Mouse (Mus musculus) ES-E14 (cell line): ENCODE data around the gene Fam198b. TPM values are rescaled to one million over a fixed set of nuclear protein-coding genes. Genes with fewer than 3 reads are reported as not detected.

Experiments used
- DNase-seq: peaks from one replicate; pipeline ENCODE4 v3.0.0-alpha.2; 2013; ENCODE audit warnings: low read depth, low spot score
- H3K27ac ChIP-seq: 2 replicates; pipeline ENCODE4 v1.5.1; 2012; ENCODE audit warnings: low read depth, mild to moderate bottlenecking, low read length, moderate library complexity, mixed read lengths; ENCODE audit not compliant: poor library complexity, insufficient read depth, severe bottlenecking
- H3K36me3 ChIP-seq: 2 replicates; pipeline ENCODE4 v1.6.1; 2012; ENCODE audit warnings: mild to moderate bottlenecking, low read length, moderate library complexity, mixed read lengths; ENCODE audit not compliant: control insufficient read depth, poor library complexity, insufficient read depth, severe bottlenecking
- H3K4me1 ChIP-seq, 2 experiments: fragments of 150-350 bp in 1 of 2; sonication (generic) in 1 of 2; 2 replicates each; pipeline ENCODE4 v1.6.1; 2012; ENCODE audit warnings: low read length in 2 of 2, mild to moderate bottlenecking in 1 of 2, mixed read lengths in 1 of 2; ENCODE audit not compliant: control insufficient read depth in 2 of 2, insufficient read depth in 2 of 2, poor library complexity in 1 of 2
- H3K4me3 ChIP-seq, 2 experiments: fragments of 150-350 bp in 1 of 2; sonication (generic) in 1 of 2; 2 replicates each; pipeline ENCODE4 v1.5.1; 2012; ENCODE audit warnings: low read length in 2 of 2, low read depth in 1 of 2, mild to moderate bottlenecking in 1 of 2, mixed read lengths in 1 of 2; ENCODE audit not compliant: insufficient read depth in 1 of 2, poor library complexity in 1 of 2, severe bottlenecking in 1 of 2
- H3K9ac ChIP-seq: 2 replicates; pipeline ENCODE4 v1.6.1; 2012; ENCODE audit warnings: low read depth, mild to moderate bottlenecking, low read length, mixed read lengths; ENCODE audit not compliant: poor library complexity, insufficient read depth, severe bottlenecking
- H3K9me3 ChIP-seq: fragments of 150-350 bp; sonication (generic); 2 replicates; pipeline ENCODE4 v1.6.1; 2012; ENCODE audit warnings: low read depth, mild to moderate bottlenecking, low read length; ENCODE audit not compliant: control insufficient read depth, insufficient read depth
- CHD2 ChIP-seq: IDR thresholded peaks from 2 replicates; pipeline ENCODE4 v1.6.1; 2014; ENCODE audit warnings: mild to moderate bottlenecking, low read depth, low read length, inconsistent platforms
- HCFC1 ChIP-seq: IDR thresholded peaks from 2 replicates; pipeline ENCODE4 v1.6.1; 2012; ENCODE audit warnings: low read length, inconsistent platforms, borderline replicate concordance; ENCODE audit not compliant: insufficient read depth
- MAFK ChIP-seq: IDR thresholded peaks from 2 replicates; pipeline ENCODE4 v1.6.1; 2014; ENCODE audit warnings: mild to moderate bottlenecking, low read depth, low read length, inconsistent platforms; ENCODE audit not compliant: insufficient read depth
- ZC3H11A ChIP-seq: IDR thresholded peaks from 2 replicates; pipeline ENCODE4 v1.6.1; 2012; ENCODE audit warnings: low read depth, mild to moderate bottlenecking, inconsistent platforms, low read length, borderline replicate concordance
- ZNF384 ChIP-seq: IDR thresholded peaks from 2 replicates; pipeline ENCODE4 v1.6.1; 2012; ENCODE audit warnings: low read depth, low read length, inconsistent platforms
- in situ Hi-C, 2 experiments: fragments of 600-800 bp; cut with MboI; formaldehyde crosslinking; loops; one replicate each; pipeline ENCODE4 v1.15.1; 2025; ENCODE audit warnings: low sequenced_read_pairs in 2 of 2, inconsistent platforms in 1 of 2; ENCODE audit not compliant: unreplicated experiment in 2 of 2
- total RNA-seq: library from RNA; depleted of rRNA; stranded (reverse); fragments of 300-350 nt; gene quantifications from 2 replicates; pipeline ENCODE4 v1.2.3, GENCODE M21; 2012

Fam198b gene
- total RNA-seq, 1 experiment, result 16.5 TPM

DNA sequence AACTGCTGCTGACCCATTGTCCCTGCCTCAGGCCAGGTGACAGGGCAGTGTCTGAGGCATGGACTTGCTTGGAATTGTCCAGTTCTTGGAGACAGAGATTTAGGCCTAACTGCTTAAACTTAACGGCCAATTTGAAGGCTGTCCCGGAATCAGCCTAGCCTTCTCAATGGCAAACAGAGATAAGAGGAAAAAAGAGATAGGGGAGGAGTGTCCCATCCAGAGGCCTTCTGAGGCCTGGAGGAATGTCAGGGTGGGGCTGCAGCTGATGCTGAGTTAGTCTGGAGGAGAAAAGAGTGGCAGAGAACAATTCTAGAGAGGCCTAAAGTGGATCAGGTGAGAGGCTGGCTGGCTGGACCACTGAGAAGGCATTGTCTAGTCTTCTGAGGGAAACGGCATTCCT lies 32.2 kb upstream of the Fam198b start:
- H3K9ac ChIP-seq, result no peak overlapping the region

DNA sequence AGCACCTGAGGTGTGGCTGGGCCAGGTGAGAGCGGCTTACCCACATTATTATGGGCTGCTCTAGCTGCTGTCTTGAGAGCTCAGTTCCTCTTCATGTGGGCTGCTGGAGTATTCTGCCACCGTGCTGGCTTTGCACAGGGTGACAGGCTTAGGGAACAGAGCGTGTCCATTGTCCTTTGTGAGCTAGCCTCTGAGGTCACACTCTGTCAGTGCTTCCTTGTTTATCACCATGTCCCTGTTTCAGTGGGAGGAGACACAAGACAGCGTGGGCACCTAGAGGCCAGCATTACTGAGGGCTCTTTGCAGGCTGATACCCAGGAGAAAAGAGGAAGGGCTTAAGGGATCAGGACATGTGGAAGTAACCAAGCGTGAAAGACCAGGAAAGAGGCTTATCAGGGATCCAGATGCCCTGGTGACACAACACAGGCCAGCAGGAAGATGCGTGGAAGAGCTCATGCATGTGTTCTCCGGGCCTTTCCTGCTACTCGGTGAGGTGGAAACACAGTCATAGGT lies 31.6 kb upstream of the Fam198b start, which contains the start of gene Tmem144:
TSS of gene Tmem144 (minus strand) at position 120 of the 513 bp plus-strand sequence.
- Histone ChIP-seq H3K27ac (no peak within 1 kb of the TSS), H3K9me3 (no peaks in the 10 kb centered on the region), H3K36me3 (no peaks in the 10 kb centered on the region), H3K4me3 (no peak within 1 kb of the TSS), H3K9ac (no peak within 1 kb of the TSS), H3K4me1 (peaks cover 0 to 3% of the 10 kb centered on the region in 2 experiments; a peak in 1 of 4 replicates)
- no peak for DNase-seq
- in situ Hi-C loops, result no loop called here
- TF ChIP-seq ZNF384 (no peak), ZC3H11A (no peak), CHD2 (no peak), MAFK (no peak), HCFC1 (no peak)

More for the DNA sequence above, 32.2 kb upstream of the Fam198b start:
- Histone ChIP-seq H3K9me3 (no peaks in the 10 kb centered on the region), H3K36me3 (no peaks in the 10 kb centered on the region), H3K27ac (no peak overlapping the region), H3K4me1 (peaks cover 0 to 3% of the 10 kb centered on the region in 2 experiments; a peak in 1 of 4 replicates), H3K4me3 (no peak overlapping the region)
- in situ Hi-C loops, result no loop called here
- no peak for DNase-seq
- TF ChIP-seq CHD2 (no peak), HCFC1 (no peak), MAFK (no peak), ZNF384 (no peak), ZC3H11A (no peak)

DNA sequence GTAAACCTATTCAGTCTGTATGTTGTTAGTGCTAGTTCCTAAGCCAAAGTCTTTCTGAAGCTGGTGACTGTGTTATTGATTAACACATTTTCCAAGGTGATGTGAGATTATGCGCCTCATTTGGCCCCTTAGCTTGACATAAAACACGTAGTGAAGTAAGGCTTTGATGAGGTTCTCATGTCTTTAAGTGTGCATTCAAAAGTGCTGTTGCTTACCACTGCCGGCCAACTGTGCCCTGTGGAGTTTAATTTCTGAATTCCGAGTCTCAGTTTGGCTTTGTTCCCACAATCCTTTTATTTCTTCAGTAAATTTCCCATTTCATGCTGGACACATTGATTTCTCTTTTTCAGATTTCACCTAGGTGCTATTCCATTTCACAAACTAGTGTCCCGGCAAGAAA lies 26.6 kb upstream of the Fam198b start:
- TF ChIP-seq CHD2, result no peak
- TF ChIP-seq HCFC1, result no peak
- no peak for TF ChIP-seq ZNF384
- no peak for TF ChIP-seq MAFK
- TF ChIP-seq ZC3H11A, result no peak
- DNase-seq, result no peak

DNA sequence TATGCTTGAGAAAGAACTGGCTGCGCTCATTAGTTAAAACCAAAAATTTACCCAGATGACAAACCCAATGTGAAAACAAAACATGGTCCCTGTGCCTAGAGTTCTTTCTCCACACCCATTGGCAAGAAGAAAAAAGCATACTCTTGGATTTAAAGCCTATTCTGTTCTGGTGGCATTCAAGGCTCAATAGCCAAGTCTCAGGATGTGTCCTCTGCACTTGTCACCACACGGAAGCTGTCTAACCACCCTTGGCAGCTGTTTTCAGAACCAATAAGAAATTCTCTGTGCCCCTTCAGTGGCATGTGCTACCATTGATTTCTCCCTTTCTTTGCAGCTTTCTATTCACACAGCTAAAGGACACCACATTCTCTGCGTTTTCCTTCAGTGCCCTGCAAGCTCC lies 26.1 kb upstream of the Fam198b start:
- in situ Hi-C loops, result no loop called here
- H3K4me3 ChIP-seq, result no peak overlapping the region
- no peak overlapping the region for H3K27ac ChIP-seq
- H3K9ac ChIP-seq, result no peak overlapping the region
- no peak for DNase-seq
- H3K4me1 ChIP-seq, result no peaks in the 10 kb centered on the region
- TF ChIP-seq CHD2 (no peak), HCFC1 (no peak), ZC3H11A (no peak), MAFK (no peak), ZNF384 (no peak)
- no peaks in the 10 kb centered on the region for H3K36me3 ChIP-seq
- H3K9me3 ChIP-seq, result no peaks in the 10 kb centered on the region

More for the DNA sequence above, 26.6 kb upstream of the Fam198b start:
- no peaks in the 10 kb centered on the region for H3K4me1 ChIP-seq
- no peaks in the 10 kb centered on the region for H3K36me3 ChIP-seq
- no peak overlapping the region for H3K27ac ChIP-seq
- H3K9me3 ChIP-seq, result no peaks in the 10 kb centered on the region
- in situ Hi-C loops, result no loop called here
- no peak overlapping the region for H3K9ac ChIP-seq
- H3K4me3 ChIP-seq, result no peak overlapping the region

DNA sequence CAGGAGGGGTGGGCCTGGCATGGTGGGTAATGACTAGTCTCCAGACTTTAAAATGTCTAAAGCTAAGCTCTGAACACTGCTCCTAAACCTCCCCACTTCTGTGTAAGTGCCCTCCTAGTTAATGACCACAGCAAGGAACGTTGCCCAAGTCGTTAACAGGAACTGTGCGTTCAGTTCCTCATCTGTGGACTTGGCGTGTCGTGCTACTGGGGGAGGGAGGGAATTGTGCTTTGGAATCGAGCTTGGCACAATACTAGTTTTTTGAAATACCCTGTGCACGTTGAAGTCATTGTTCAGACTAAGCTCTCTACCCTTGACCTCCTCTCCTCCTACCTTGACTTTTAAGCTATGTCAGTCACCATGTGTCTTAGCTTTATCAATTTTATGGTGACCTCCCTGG lies 19.5 kb upstream of the Fam198b start:
- Histone ChIP-seq H3K4me1 (no peaks in the 10 kb centered on the region), H3K4me3 (no peak overlapping the region), H3K27ac (no peak overlapping the region), H3K9me3 (no peaks in the 10 kb centered on the region), H3K36me3 (no peaks in the 10 kb centered on the region), H3K9ac (no peak overlapping the region)
- in situ Hi-C loops, result no loop called here
- no peak for DNase-seq
- TF ChIP-seq HCFC1, result no peak
- no peak for TF ChIP-seq ZNF384
- no peak for TF ChIP-seq CHD2
- no peak for TF ChIP-seq MAFK
- TF ChIP-seq ZC3H11A, result no peak
